Mouse (Mus musculus) brain, adult 2 months (tissue): ENCODE results near the gene Rpap3.
A peak's percentile ranks its signal among the peaks of the same experiment; 100 is the strongest.

ENCODE experiments used
- DNase-seq: peaks from one replicate; pipeline ENCODE4 v3.0.0; 2011; ENCODE audit warnings: low read depth, low spot score

The Rpap3 gene

DNA sequence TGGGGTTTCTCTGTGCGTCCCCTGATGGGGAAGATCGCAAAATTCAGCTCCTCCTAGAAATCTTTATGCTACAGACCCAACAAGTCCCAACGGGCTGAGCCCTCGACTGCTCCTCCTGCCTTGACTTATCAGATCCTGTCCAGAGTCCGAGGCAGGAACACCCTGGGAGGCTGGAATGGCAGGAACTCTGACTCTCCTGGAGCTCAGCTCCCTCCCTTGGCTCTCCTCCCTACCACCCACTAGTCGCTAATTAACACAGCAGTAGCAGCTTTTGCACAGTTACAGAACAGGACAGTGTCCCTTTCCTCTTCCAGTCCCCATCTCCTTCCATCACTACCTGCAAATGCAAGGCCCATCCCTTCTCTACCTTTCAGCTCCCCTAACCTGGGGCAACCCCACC, 24.7 kb upstream of the Rpap3 start:
- no peak for DNase-seq

DNA sequence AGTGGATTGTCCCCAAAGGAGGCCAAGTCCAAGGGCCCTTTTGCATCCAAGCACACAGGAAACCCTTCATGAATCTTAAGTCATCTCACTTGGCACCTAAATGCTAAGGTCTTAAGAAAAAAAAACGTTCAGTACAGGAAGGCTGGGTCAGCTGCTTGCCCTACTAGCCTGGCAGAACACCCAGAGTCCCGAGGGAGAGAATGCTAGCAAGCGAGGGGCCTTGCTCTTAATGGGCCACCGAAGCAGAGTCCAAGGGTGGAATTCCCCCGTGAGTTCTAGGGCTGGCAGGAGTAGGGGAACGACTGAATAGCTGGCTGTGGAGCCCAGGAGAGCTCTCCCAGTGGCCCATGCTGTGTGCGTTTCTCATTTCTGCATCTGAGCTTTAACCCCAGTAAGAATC, 23.2 kb upstream of the Rpap3 start:
- peak; percentile 23 for DNase-seq

DNA sequence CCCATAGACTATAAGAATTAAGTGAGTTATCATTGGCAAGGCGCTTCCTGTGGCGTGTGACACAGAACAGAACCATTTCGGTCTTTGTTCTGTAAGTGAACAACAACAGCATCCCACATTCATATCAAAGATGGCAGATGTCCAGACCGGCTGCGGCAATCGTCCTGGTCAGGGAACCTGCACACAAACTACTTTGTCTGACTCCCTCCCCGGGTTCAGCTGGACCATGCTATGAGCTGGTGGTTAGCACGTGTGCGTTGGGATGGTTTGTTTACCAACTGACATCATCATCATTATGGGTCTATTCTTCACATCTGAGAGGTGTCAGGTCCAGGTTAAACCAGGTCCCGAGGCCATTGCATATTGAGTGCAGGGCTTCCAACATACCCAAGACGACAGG, 22.8 kb upstream of the Rpap3 start:
- peak; percentile 69 for DNase-seq

DNA sequence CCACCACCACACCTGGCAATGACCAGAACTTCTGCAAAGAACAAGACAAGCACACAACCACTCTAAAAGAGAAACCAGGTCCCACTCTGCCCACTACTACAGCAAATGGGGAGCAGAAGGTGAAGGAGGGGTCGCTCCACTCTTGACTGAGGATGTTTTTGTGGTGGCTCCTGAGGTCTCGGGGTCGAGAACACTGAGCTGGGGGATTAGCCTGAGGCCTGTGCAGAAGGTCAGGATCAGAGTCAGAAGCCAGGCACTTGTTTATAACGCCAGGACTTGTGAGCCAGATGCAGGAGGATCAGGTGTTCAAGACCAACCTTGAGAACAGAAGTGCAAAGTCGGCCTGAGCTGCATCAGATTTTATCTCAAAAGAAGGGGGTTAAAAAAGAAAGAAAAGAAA, 21.9 kb upstream of the Rpap3 start:
- no peak for DNase-seq

DNA sequence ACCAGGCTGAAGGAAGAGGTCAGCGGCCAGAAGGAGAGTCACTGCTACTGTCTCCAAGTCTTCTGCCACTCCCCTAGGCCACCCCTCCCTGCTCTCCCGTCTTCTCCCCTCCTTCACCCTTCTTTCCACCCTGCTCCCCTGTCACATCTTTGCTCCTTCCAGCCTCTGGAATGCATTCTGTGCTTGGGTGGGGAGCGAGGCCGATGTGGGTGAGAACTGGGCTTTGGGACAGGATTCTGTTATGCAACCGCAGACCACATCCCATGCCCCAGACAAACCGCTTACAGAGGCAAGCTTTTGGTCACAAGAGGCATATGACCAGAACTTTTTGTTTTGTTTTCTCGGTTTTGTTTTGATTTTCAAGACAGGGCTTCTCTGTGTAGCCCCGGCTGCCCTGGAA, 21.4 kb upstream of the Rpap3 start:
- no peak for DNase-seq

DNA sequence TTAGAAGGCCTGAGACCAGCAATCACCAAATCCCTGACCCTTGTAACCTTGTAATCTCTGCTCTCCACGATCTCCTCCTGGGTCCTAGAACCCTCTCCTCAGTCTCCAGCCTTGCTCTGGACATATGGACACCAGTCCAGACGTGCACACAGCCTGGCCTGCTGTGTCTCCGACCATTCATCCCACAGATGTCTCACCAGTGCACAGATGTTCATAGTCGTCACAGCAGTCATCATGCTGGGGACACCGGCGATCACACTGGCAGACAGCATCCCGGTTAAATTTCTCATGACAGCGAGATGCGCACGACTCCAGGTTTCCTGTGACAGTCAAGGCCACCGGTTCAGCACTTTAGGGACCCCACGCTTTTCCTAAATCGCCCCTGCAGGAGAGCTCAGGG, 20.7 kb upstream of the Rpap3 start:
- DNase-seq: no peak

DNA sequence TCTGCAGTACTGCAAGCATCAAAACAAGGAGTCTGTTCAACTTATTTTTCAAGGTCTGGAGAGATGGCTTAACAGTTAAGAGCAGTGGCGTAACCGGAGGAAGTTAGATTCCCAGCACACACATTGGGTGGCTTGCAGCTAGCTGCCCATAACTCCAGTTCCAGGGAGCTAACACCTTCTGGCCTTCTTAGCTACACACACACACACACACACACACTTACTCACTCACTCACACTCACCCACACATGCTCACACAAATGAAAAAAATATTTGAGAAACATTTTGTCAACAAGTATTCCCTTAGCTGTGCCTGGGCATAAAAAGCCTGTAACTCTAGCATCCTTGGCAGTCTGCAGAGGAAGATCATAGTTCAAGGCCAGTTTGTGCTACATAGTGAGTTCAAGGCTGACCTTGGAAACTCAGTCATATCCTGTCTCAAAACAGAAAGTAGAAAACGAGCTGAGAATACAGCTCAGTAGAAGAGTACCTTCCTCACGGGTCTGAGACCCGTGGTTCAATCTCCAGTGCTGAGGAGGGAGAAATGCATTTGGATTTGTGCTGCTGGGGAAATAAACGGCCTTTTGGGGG, 19.7 kb upstream of the Rpap3 start:
- peak; percentile 19 for DNase-seq

- no peak for DNase-seq
Observed at GRCm38 (mm10) chr15:97724346-97725197, 18.9 kb upstream of the Rpap3 start.

GRCm38 (mm10) chr15:97723536-97724345, 18.1 kb upstream of the Rpap3 start:
- DNase-seq: peak; percentile 62

DNA sequence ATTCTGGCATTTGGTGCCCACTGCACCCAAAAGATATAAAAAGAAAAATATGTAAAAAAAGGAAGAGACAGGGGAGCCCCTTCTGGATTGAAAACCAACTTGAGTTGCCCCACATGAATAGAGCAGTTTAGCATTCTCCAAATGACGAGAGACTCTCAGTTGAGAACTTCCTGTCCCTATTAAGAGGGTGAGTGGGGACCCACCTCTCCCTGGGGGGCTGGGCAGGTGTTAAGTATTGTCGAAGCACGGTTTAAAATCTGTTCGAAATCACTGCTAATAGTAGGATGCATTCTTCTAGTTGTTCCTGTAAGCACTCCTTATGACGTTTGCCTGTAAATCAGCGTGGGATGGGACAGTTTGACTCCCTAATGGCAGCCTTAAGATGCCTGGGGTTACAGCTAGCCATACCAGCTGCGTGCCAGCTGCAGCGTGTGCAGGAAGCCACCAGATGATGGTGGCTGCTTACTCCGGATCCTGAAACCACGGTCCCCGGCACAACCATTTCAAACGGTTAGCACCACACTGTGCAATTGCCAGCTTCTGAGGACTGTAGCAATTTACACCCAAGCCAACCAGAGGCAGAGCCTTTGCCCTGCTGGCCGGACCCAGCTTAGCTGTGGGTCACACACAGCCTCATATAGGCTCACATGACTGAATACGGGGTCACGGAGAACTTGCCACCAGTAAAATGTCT, 15.5 kb upstream of the Rpap3 start:
- peak; percentile 30 for DNase-seq

DNA sequence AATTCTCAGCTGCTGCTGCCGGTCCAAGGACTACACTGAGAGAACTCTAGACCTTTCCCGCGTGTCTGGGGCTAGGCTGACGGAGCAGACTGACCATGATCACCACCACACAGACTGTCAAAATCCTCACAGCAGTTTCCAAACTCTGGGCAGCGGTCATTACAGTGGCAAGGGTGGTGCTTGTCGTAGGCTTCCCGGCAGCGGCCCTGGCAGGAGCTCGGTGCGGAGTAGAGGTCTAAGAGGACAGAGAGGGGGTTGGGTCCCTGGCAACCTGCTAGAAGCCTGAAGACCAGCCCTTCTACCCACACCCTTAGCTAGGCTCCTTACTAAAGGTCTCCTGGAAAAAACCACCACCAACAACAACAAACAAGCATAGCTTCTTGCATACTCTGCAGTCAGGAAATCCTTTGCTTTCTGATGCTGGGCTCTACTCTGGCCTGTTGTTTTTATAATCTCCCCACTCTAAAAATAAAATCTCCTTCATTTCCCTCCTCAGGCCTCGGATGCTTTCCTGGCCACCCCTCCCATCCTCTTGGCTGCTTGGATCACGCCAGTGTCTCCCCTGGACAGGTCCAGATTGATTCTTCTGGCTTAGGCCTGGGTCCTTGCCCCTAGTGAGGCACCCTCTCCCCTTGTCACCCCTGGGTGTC, 14.5 kb upstream of the Rpap3 start:
- no peak for DNase-seq

GRCm38 (mm10) chr15:97719494-97719893, 13.9 kb upstream of the Rpap3 start:
- DNase-seq: no peak

DNA sequence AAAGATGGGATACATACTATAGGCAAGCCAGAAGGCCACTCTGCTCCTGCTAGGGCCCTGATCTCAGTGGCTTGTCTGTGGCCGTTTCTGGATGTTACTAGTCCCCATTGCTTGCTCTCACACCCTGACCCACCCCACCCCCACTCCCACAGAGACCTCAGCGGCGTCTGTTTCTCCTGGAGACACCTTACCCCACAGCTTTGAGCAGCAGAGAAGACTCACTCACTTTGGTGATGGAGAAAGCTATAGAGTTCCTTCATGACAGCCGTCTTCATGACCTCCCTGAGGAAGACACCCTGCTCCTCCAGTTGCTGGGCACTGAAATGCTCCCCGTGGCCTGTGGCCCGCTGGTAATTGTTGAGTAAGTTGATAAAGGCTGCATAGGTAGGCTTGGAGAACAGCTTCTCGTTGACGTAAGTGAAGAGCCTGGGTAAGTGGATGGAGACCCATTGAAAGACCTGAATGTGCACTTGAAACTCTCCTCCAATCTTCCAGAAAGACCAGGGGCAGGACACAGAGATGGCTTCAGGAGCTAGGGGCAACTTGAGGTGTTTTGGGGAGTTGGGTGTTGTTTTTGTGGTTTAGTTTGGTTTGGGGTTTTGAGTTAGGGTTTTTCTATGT, 13.0 kb upstream of the Rpap3 start:
- no peak for DNase-seq

DNA sequence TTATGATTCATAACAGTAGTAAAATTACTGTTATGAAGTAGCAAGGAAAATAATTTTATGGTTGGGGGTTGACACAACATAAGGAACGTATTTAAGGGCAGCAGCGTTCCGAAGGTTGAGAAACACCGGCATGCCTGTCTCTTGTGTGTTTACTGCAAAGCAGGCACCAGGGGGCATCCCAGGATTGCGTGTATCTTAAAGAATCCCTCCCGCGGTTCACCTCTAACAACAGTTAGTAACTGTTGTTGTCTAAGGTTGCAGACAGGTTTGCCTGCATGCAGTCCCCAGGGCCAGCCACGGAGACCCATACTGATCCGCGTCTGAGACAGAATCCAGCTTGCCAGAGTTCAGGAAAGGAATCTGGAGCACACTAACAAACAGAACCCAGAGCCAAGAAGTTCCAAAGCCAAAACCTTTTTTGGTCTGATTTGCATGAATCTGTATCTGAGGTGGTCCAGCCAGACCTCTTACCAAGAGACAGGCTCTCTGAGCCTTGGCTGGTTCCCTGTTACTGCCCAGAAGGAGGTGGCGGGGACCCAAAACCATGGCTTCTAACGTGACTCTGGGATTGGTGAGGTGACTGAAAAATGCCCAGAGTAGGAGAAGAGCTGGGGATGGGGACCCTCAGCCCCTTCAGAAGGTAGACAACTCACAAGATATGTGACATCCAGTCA, 12.4 kb upstream of the Rpap3 start:
- DNase-seq: peak; percentile 84

DNA sequence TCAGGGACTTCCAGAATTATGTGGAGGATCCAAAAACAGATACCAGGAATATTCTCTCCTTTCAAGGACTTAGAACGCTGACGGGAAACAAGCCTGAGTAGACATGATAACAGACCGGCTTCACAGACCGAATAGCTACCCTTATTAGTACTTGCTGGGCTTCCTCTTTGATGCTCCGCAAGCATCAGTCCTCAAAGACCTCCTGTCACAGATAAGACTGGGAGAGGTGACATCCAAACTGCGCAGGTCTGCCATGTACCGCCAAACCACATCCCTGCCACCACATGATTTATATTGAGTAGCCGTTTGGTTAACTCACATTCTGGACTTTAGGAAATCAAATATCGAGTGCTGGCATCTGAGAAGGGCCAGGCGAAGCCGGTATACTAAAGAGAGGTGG, 11.2 kb upstream of the Rpap3 start:
- no peak for DNase-seq

GRCm38 (mm10) chr15:97715734-97716133, 10.1 kb upstream of the Rpap3 start:
- DNase-seq: no peak

GRCm38 (mm10) chr15:97715083-97715482, 9.5 kb upstream of the Rpap3 start:
- no peak for DNase-seq

- no peak for DNase-seq
Observed at GRCm38 (mm10) chr15:97712546-97712945, 6.9 kb upstream of the Rpap3 start.

DNA sequence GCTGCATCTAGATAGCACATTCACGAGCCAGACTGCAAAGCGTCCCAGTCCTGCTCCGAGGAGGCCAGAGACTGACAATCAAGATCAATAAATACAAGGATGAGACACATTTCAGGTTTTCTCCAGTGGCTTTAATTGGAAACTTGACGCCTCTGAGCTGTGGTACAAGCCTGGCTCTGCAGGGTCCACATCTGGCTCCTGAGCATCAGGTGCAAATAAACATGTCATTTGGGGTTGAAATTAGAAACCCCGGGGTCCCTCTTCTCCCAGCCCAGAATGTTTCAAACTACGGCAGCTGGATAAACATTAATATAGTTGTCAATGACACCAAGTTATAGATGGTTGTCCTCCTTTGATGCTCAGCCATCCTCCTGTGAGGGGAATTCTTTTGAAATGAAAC, 5.3 kb upstream of the Rpap3 start:
- no peak for DNase-seq

- no peak for DNase-seq
Observed at GRCm38 (mm10) chr15:97696616-97697015, 9.0 kb downstream of the Rpap3 start.
